Mouse (Mus musculus): Measurements from ENCODE around the gene Npb. TPM values are rescaled to one million over a fixed set of nuclear protein-coding genes. Genes with fewer than 3 reads are reported as not detected.
A peak's percentile ranks its signal among the peaks of the same experiment; 100 is the strongest.

Npb gene
- polyA plus RNA-seq, 1 experiment from 2014 or later: 0.78 TPM

DNA sequence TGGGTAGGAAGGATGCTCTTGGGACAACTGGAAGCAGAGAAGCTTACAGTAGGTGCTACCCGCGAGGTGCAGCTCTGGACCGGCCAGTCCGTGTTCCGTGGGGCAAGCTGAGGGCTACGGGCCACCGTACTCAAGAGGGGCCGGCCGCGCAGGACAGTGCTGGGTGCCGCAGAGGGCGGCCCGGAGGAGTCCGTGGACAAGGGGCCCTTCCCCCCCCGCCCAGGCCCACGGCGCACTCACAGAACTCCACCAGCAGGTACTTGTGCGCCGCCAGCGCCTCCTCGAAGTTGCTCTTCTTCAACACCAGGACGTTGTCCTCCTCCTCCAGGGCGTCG, 35.9 kb upstream of the Npb start:
- WGBS: under 1% methylated on average over 24 of the region's 24 CpGs
- no peaks in the 10 kb centered on the region for H3K27me3 ChIP-seq (ENCODE audit: control insufficient read depth, insufficient read depth, low read length)
- peaks cover 21% of the 10 kb centered on the region for H3K36me3 ChIP-seq (ENCODE audit: control insufficient read depth, insufficient read depth, low read length)
- peak overlapping the region; percentile 92 for H3K4me2 ChIP-seq (ENCODE audit: low read depth)
- H3K4me3 ChIP-seq (ENCODE audit: low read depth, low read length): peak overlapping the region; percentile 90
- H3K4me1 ChIP-seq (ENCODE audit: control insufficient read depth, insufficient read depth, low read length): peaks cover 15% of the 10 kb centered on the region
- H3K9ac ChIP-seq (ENCODE audit: low read length): peak overlapping the region; percentile 90
- DNase-seq (ENCODE audit: low spot score) (no peak), ATAC-seq (ENCODE audit: insufficient read depth, low FRiP score, low TSS enrichment) (peak; percentile 42)
- H3K9me3 ChIP-seq (ENCODE audit: control insufficient read depth, low read length): no peaks in the 10 kb centered on the region
- H3K27ac ChIP-seq (ENCODE audit: low read depth, low read length): peak overlapping the region; percentile 57; the same call in 1 of the 2 replicates

DNA sequence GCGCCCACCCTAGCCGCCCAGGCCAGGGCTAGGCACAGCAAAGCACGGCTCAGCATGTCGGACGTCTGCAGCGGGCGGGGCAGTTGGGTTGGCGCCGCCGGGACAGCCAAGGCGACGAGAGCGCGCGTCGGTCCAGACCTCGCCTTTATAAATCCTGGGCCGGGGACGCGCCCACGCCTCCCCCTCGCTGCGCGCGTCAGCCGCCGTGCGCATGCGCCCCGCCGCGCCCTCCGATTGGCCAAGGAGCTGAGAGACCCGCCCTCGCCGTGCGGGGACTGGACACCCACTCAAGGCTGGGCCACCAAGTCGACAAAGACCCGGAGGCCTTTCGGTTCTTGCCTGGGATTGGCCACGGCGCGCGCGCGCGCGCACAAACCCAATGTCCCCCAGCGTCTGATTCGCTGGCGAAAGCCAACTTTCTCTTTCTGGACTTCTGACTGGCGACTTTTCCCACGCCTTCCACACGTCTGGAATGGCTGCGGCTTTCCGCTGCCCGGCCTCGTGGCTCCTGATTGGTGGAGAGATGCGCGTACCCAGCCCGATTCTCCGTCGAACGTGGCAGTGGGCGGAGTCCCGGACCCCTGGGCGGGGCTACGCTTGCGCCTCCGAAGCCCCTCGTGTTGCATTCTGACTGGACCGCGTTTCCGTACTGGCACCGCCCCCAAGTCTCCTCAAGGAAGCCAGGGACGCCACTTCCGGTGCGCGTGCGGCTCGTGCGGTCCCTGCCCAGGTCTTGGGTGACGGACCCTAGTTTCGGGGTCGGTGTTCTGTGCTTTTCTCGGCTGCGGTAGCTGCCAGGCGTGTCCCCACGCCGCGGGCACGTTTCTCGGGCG, 35.3 kb upstream of the Npb start, which contains the start of gene P4hb:
TSS of gene P4hb (minus strand) at position 502 of the 833 bp plus-strand sequence.
- under 1% methylated on average over 91 of the region's 94 CpGs for WGBS
- Histone ChIP-seq H3K9me3 (ENCODE audit: control insufficient read depth, low read length) (no peaks in the 10 kb centered on the region), H3K27ac (ENCODE audit: low read depth, low read length) (peak within 1 kb of the TSS; percentile 80), H3K4me3 (ENCODE audit: low read depth, low read length) (peak within 1 kb of the TSS; percentile 90), H3K9ac (ENCODE audit: low read length) (peak within 1 kb of the TSS; percentile 90), H3K4me1 (ENCODE audit: control insufficient read depth, insufficient read depth, low read length) (peaks cover 15% of the 10 kb centered on the region), H3K4me2 (ENCODE audit: low read depth) (peak within 1 kb of the TSS; percentile 92), H3K27me3 (ENCODE audit: control insufficient read depth, insufficient read depth, low read length) (no peaks in the 10 kb centered on the region), H3K36me3 (ENCODE audit: control insufficient read depth, insufficient read depth, low read length) (peaks cover 22% of the 10 kb centered on the region)
- ATAC-seq (ENCODE audit: insufficient read depth, low FRiP score, low TSS enrichment) (peak; percentile 95), DNase-seq (ENCODE audit: low spot score) (peak; percentile 100)

DNA sequence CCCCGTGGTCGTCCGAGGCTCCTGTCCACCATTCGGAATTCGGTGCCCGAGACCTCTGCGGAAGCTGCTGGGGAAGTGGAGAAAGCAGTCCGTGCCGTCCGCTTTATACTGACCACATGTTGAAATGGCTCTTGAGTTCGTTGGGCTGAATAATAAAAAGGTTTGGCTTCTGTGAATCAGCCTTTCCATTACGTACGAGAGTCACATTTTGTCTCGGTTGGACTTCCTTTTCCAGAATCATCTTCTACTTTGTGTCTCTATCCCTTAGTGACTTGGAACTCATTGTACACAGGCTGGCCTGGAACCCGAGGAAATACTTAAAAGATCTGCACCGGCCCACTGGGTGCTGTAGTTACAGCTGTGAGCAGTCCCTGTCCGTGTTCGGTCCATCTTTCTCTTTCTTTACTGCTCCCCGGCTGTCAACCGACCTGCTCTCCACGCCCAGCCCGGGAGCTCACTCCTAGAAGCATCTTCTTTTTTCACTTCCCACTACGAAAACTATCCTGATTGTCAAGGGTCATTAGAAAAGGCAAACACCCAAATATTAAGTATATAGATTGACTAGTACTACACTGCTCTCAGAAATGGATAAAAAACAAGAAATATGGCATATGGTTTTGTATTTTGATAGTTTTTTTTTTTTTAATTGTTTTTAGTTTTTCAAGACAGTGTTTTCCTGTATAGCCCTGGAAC, 34.5 kb upstream of the Npb start:
- DNase-seq (ENCODE audit: low spot score) (no peak), ATAC-seq (ENCODE audit: insufficient read depth, low FRiP score, low TSS enrichment) (peak; percentile 18; the same call in 1 of the 2 replicates)
- H3K4me1 ChIP-seq (ENCODE audit: control insufficient read depth, insufficient read depth, low read length): peaks cover 15% of the 10 kb centered on the region
- peak overlapping the region; percentile 92 for H3K4me2 ChIP-seq (ENCODE audit: low read depth)
- H3K36me3 ChIP-seq (ENCODE audit: control insufficient read depth, insufficient read depth, low read length): peaks cover 22% of the 10 kb centered on the region
- H3K27ac ChIP-seq (ENCODE audit: low read depth, low read length): peak overlapping the region; percentile 80
- H3K9ac ChIP-seq (ENCODE audit: low read length): peak overlapping the region; percentile 90
- no peaks in the 10 kb centered on the region for H3K27me3 ChIP-seq (ENCODE audit: control insufficient read depth, insufficient read depth, low read length)
- H3K9me3 ChIP-seq (ENCODE audit: control insufficient read depth, low read length): no peaks in the 10 kb centered on the region
- H3K4me3 ChIP-seq (ENCODE audit: low read depth, low read length): peak overlapping the region; percentile 90
- under 1% methylated on average over 23 of the region's 23 CpGs for WGBS

DNA sequence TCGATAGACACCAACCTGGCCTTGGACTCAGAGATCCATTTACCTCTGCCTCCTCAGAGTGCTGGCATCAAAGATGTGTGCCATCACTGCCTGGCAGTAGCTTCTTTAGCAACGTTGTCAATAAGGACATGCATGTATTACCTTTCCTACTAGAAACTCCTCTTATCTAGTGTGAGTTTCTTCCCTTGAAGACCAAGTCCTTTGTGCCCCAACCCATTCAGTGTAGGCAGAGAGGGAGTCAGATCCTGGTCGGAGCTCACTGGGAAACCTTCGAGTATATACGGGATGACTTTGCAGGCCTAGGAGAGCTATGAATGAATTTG, 34.0 kb upstream of the Npb start:
- Histone ChIP-seq H3K9me3 (ENCODE audit: control insufficient read depth, low read length) (no peaks in the 10 kb centered on the region), H3K9ac (ENCODE audit: low read length) (peak overlapping the region; percentile 90), H3K4me1 (ENCODE audit: control insufficient read depth, insufficient read depth, low read length) (peaks cover 15% of the 10 kb centered on the region), H3K4me3 (ENCODE audit: low read depth, low read length) (peak overlapping the region; percentile 90), H3K27me3 (ENCODE audit: control insufficient read depth, insufficient read depth, low read length) (no peaks in the 10 kb centered on the region), H3K4me2 (ENCODE audit: low read depth) (peak overlapping the region; percentile 92), H3K27ac (ENCODE audit: low read depth, low read length) (no peak overlapping the region), H3K36me3 (ENCODE audit: control insufficient read depth, insufficient read depth, low read length) (peaks cover 26% of the 10 kb centered on the region)
- WGBS: 48% methylated on average over 5 of the region's 5 CpGs
- DNase-seq (ENCODE audit: low spot score): no peak
- no peak for ATAC-seq (ENCODE audit: insufficient read depth, low FRiP score, low TSS enrichment)

DNA sequence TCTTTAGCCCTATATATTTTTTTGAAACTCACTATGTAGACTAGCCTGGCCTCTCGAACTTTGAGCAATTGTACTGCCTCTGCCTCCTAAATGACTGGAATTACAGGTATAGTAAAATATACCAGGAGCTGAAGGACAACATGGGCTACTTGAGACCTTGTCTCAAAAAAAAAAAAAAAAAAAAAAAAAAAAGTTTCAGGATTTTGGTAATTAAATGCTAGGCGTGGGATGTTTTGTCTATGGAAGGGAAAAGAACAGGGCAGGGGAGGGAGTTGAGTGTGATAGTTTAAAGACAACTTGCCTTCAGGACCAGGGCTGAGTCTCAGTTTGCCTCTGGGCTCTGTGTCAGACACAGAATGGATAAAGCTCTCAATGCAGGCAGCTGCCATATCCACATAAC, 33.2 kb upstream of the Npb start:
- Histone ChIP-seq H3K27ac (ENCODE audit: low read depth, low read length) (no peak overlapping the region), H3K4me1 (ENCODE audit: control insufficient read depth, insufficient read depth, low read length) (peaks cover 18% of the 10 kb centered on the region), H3K9me3 (ENCODE audit: control insufficient read depth, low read length) (no peaks in the 10 kb centered on the region), H3K4me2 (ENCODE audit: low read depth) (no peak overlapping the region; the same call in 1 of the 2 replicates), H3K4me3 (ENCODE audit: low read depth, low read length) (peak overlapping the region; percentile 90; the same call in 1 of the 2 replicates), H3K9ac (ENCODE audit: low read length) (no peak overlapping the region), H3K36me3 (ENCODE audit: control insufficient read depth, insufficient read depth, low read length) (peaks cover 25% of the 10 kb centered on the region), H3K27me3 (ENCODE audit: control insufficient read depth, insufficient read depth, low read length) (no peaks in the 10 kb centered on the region)
- 74% methylated on average over 2 of the region's 2 CpGs for WGBS
- DNase-seq (ENCODE audit: low spot score) (no peak), ATAC-seq (ENCODE audit: insufficient read depth, low FRiP score, low TSS enrichment) (no peak)

DNA sequence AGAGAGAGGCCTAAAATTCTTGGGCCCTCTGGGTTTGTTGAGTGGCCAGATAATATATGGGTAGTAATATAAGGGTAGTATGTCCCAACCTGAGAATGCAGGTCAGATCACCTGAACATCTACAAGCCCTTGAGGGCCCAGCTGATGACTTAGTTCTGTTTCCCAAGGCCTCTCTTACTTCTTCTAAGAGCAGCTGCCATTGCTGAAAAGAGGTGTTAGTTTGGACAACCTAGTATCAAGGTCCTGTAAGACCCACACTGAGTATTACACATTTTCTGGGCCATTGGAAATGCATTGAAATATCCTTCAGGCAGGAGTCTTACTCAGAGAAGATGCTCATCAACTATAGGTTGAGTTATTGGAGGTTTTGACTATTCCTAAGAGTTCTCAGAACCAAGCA, 32.3 kb upstream of the Npb start:
- Histone ChIP-seq H3K27ac (ENCODE audit: low read depth, low read length) (no peak overlapping the region), H3K4me2 (ENCODE audit: low read depth) (no peak overlapping the region), H3K4me3 (ENCODE audit: low read depth, low read length) (no peak overlapping the region), H3K9ac (ENCODE audit: low read length) (no peak overlapping the region), H3K27me3 (ENCODE audit: control insufficient read depth, insufficient read depth, low read length) (no peaks in the 10 kb centered on the region), H3K9me3 (ENCODE audit: control insufficient read depth, low read length) (no peaks in the 10 kb centered on the region), H3K36me3 (ENCODE audit: control insufficient read depth, insufficient read depth, low read length) (peaks cover 20% of the 10 kb centered on the region), H3K4me1 (ENCODE audit: control insufficient read depth, insufficient read depth, low read length) (peaks cover 21% of the 10 kb centered on the region)
- DNase-seq (ENCODE audit: low spot score) (no peak), ATAC-seq (ENCODE audit: insufficient read depth, low FRiP score, low TSS enrichment) (no peak)

DNA sequence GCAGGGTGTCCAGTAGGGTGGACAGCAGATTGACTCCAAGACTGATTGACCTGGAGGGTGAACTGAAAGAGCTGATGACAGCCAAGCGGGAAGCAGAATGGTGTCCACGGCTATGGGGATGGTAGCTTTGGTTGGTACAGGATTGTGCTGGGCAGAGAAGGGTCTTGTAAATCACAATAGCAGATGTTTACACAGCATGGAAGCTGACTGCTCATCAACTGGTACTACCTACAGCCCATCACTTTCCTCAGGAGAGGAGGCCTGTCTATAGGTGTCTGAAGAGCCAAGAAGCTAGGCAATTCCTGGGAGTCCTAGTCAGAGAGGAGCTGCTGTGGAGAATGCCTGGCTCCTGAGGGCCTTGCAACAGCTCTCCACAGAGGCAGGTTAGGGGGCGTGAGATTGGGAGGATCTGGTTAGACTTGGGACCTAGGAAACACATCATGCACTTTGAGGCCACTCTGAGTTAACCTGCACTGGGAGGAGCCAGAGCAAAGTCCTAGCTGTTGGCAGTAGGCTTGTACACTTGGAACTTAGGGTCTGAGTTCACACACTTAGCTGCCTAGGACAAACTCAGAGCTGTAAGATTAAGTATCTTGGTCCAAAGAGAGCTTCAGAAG, 31.8 kb upstream of the Npb start:
- no peak for ATAC-seq (ENCODE audit: insufficient read depth, low FRiP score, low TSS enrichment)
- Histone ChIP-seq H3K4me2 (ENCODE audit: low read depth) (no peak overlapping the region), H3K36me3 (ENCODE audit: control insufficient read depth, insufficient read depth, low read length) (peaks cover 20% of the 10 kb centered on the region), H3K27ac (ENCODE audit: low read depth, low read length) (no peak overlapping the region), H3K4me3 (ENCODE audit: low read depth, low read length) (no peak overlapping the region), H3K27me3 (ENCODE audit: control insufficient read depth, insufficient read depth, low read length) (no peaks in the 10 kb centered on the region), H3K9me3 (ENCODE audit: control insufficient read depth, low read length) (no peaks in the 10 kb centered on the region), H3K4me1 (ENCODE audit: control insufficient read depth, insufficient read depth, low read length) (peaks cover 18% of the 10 kb centered on the region), H3K9ac (ENCODE audit: low read length) (no peak overlapping the region)
- WGBS: 87% methylated on average over 3 of the region's 3 CpGs
- DNase-seq (ENCODE audit: low spot score): no peak

DNA sequence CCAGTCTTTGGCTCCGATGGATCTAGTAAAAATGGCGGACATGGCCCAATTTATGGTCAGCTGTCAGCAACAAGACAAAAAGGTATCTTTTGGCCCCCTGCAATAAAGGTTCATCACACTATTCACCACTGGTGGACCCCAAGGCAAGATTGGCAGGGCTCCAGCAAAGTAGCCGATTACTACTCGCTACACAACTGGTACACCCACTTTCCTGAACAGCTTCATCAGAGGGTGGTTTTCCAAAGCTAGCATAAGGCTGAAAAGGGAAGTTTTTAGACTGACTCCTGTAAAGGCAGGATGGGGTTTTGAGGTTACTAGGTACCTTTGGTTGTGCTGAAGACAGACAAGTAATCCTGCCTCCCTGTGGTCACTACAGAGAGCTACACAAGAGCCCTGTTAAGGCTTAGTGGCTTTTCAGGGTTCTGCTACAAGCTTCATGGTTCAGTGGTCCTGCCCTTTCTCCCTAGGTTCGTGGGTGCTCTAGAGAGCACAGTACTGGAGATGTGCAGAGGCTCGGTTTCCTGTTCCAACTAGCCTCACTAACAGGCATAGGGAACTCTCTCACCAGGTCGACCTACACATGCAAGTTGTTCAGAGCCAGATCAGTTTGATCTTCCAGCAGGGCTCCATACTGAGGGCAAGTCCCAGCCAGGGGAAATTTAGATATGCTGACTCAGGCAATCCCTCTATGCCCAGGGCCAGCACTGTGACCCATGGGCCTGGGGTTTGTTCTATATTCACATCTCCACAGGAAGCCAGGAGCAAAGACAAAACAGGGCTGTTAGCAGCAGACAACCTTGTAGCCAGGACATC, 30.9 kb upstream of the Npb start:
- H3K9me3 ChIP-seq (ENCODE audit: control insufficient read depth, low read length): no peaks in the 10 kb centered on the region
- no peak overlapping the region for H3K27ac ChIP-seq (ENCODE audit: low read depth, low read length)
- ATAC-seq (ENCODE audit: insufficient read depth, low FRiP score, low TSS enrichment) (no peak), DNase-seq (ENCODE audit: low spot score) (no peak)
- peaks cover 20% of the 10 kb centered on the region for H3K36me3 ChIP-seq (ENCODE audit: control insufficient read depth, insufficient read depth, low read length)
- no peak overlapping the region for H3K4me3 ChIP-seq (ENCODE audit: low read depth, low read length)
- H3K4me2 ChIP-seq (ENCODE audit: low read depth): no peak overlapping the region
- no peak overlapping the region for H3K9ac ChIP-seq (ENCODE audit: low read length)
- peaks cover 13% of the 10 kb centered on the region for H3K4me1 ChIP-seq (ENCODE audit: control insufficient read depth, insufficient read depth, low read length)
- no peaks in the 10 kb centered on the region for H3K27me3 ChIP-seq (ENCODE audit: control insufficient read depth, insufficient read depth, low read length)
- 83% methylated on average over 7 of the region's 7 CpGs for WGBS
